Mouse (Mus musculus): ENCODE data around the gene BC147527.
"Not testable (repeated sequence)": the region's sequence is repeated elsewhere in the genome, so short reads cannot be mapped to it uniquely, and the experiment has no call there.

BC147527 gene

GRCm38 (mm10) chr13:120299991-120300442, at the start of gene BC147527:
TSS of gene BC147527 (plus strand) at chr13:120300392.
- DNase-seq (ENCODE audit: low read depth, low spot score) = peak; percentile 18

GRCm38 (mm10) chr13:120251208-120251924, 48.8 kb upstream of the BC147527 start:
- DNase-seq (ENCODE audit: low read depth, low spot score) = not testable (repeated sequence)

- not testable (repeated sequence) for DNase-seq (ENCODE audit: low read depth, low spot score)
These were observed 41.2 kb upstream of the BC147527 start for GRCm38 (mm10) chr13:120258817-120259658.

- DNase-seq (ENCODE audit: low read depth, low spot score) = peak; percentile 1
These were observed 40.5 kb upstream of the BC147527 start for GRCm38 (mm10) chr13:120259718-120260117.

- DNase-seq (ENCODE audit: low read depth, low spot score) = not testable (repeated sequence)
These were observed 37.3 kb upstream of the BC147527 start, which contains the start of gene AF067061 for GRCm38 (mm10) chr13:120262870-120263269. TSS of gene AF067061 (plus strand) at chr13:120263114.

GRCm38 (mm10) chr13:120277837-120278236, 22.4 kb upstream of the BC147527 start:
- not testable (repeated sequence) for DNase-seq (ENCODE audit: low read depth, low spot score)

- no peak for DNase-seq (ENCODE audit: low read depth, low spot score)
These were observed 21.4 kb upstream of the BC147527 start for GRCm38 (mm10) chr13:120278784-120279183.

- DNase-seq (ENCODE audit: low read depth, low spot score) = peak; percentile 7
These were observed 783 bp upstream of the BC147527 start for GRCm38 (mm10) chr13:120299324-120299894.

GRCm38 (mm10) chr13:120300853-120301252, 661 bp downstream of the BC147527 start:
- DNase-seq (ENCODE audit: low read depth, low spot score) = no peak

GRCm38 (mm10) chr13:120310749-120311148, 10.6 kb downstream of the BC147527 start:
- DNase-seq (ENCODE audit: low read depth, low spot score) = no peak

GRCm38 (mm10) chr13:120313584-120313983, 13.4 kb downstream of the BC147527 start:
- peak; percentile 6 for DNase-seq (ENCODE audit: low read depth, low spot score)

GRCm38 (mm10) chr13:120316578-120316977, 16.4 kb downstream of the BC147527 start, which contains the start of gene Tcstv3:
TSS of gene Tcstv3 (plus strand) at chr13:120316878.
- DNase-seq (ENCODE audit: low read depth, low spot score) = not testable (repeated sequence)

GRCm38 (mm10) chr13:120320183-120320582, 20.0 kb downstream of the BC147527 start:
- DNase-seq (ENCODE audit: low read depth, low spot score) = no peak

GRCm38 (mm10) chr13:120320721-120321120, 20.5 kb downstream of the BC147527 start:
- no peak for DNase-seq (ENCODE audit: low read depth, low spot score)

Measured in brain, adult 2 months (tissue).